ENCODE assay signal across 14 mouse cellular contexts in the genomic region with DNA sequence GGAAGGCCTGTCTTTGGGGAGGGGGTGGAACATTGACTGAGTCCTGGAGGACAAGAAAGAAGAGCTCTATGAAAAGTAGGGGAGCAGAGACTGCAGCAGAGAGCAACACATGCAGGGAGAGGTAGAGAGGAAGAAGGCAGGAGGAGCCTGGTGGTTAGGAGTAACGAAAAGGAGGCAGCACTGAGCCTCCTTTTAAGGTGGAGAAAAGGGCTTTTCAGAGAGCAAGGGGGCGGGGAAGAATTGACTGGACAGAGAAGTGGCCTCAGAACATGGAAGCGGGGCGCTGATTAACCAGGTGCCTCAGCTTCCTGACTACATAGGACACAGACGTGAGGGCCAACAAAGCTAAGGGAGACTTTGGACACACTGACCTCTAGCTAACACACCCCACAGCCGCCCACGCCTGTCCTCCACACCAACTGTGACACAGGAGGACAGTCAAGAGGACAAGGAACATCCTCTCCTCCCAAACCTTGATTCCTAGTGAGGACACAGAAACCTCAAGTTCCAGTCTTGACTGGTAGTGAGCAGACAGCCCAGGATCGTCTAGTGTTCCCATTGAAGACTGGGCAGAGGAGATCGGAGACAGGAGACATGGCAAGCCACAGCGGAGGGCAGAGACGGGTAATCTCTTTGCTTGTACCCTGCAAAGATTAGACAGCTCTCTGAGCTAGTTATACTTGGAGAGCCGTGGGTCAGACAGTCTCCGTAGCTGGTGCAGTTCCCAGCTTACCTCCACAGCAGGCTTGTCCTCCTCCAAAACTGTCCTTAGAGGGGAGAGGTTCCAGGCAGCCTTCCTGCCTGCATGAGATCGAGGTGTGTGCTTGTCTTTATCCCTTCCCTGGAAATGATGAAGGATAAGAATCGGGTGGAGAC. TPM values are rescaled to one million over a fixed set of nuclear protein-coding genes. Genes with fewer than 3 reads are reported as not detected.
DNase-seq lines count a peak whose midpoint lies in the region; ATAC-seq lines count a peak whose summit lies in the region.
"Had no signal": no experiment of that assay in that cellular context is flagged by ENCODE, and none has a peak within 500 bp of the region (broad histone marks: within the 10 kb centered on the region; RNA-seq: fewer than 3 reads in every experiment).

Gene 9630041A04Rik (plus strand): TSS at position 246 of the 876 bp plus-strand sequence.

- H3K4me2 ChIP-seq in forebrain, embryonic 11.5 days (ENCODE audit: low read depth, low read length, severe bottlenecking): no peak within 1 kb of the TSS
- H3K4me2 ChIP-seq in hindbrain, embryonic 14.5 days (replicated peaks): peak within 1 kb of the TSS; percentile 34
- peak within 1 kb of the TSS; percentile 29 for H3K4me2 ChIP-seq in neural tube, embryonic 15.5 days
- H3K4me2 ChIP-seq: embryonic facial prominence, embryonic 12.5 days; limb, embryonic 15.5 days had no signal

- no peak for ATAC-seq in forebrain, embryonic 11.5 days (replicated peaks; ENCODE audit: low FRiP score)
- peak; percentile 55; the same call in 1 of the 2 replicates for ATAC-seq in hindbrain, embryonic 14.5 days (ENCODE audit: low FRiP score)
- peak; percentile 24; the same call in 1 of the 2 replicates for ATAC-seq in neural tube, embryonic 15.5 days (ENCODE audit: low FRiP score)
- ATAC-seq: intestine, embryonic 16.5 days had no signal

- H3K27me3 ChIP-seq in forebrain, embryonic 10.5 days (ENCODE audit: poor library complexity, severe bottlenecking): no peaks in the 10 kb centered on the region
- H3K27me3 ChIP-seq in forebrain, embryonic 11.5 days (ENCODE audit: control insufficient read depth, insufficient read depth, low read length): no peaks in the 10 kb centered on the region
- H3K27me3 ChIP-seq in hindbrain, embryonic 14.5 days (ENCODE audit: control insufficient read depth, insufficient read depth, low read length): no peaks in the 10 kb centered on the region
- no peaks in the 10 kb centered on the region for H3K27me3 ChIP-seq in neural tube, embryonic 15.5 days (replicated peaks)
- H3K27me3 ChIP-seq: embryonic facial prominence, embryonic 12.5 days; limb, embryonic 15.5 days had no signal

- no peak within 1 kb of the TSS for H3K4me3 ChIP-seq in forebrain, embryonic 10.5 days
- H3K4me3 ChIP-seq in forebrain, embryonic 11.5 days (ENCODE audit: low read depth, low read length): no peak within 1 kb of the TSS
- H3K4me3 ChIP-seq in hindbrain, embryonic 14.5 days (replicated peaks; ENCODE audit: low read length): no peak within 1 kb of the TSS
- H3K4me3 ChIP-seq in neural tube, embryonic 15.5 days (replicated peaks): no peak within 1 kb of the TSS
- H3K4me3 ChIP-seq: embryonic facial prominence, embryonic 12.5 days; limb, embryonic 15.5 days had no signal

- no peaks in the 10 kb centered on the region for H3K9me3 ChIP-seq in forebrain, embryonic 10.5 days
- H3K9me3 ChIP-seq in forebrain, embryonic 11.5 days (ENCODE audit: control insufficient read depth, low read length): no peaks in the 10 kb centered on the region
- H3K9me3 ChIP-seq in hindbrain, embryonic 14.5 days (ENCODE audit: control insufficient read depth, low read length): no peaks in the 10 kb centered on the region
- H3K9me3 ChIP-seq in neural tube, embryonic 15.5 days (replicated peaks): no peaks in the 10 kb centered on the region
- H3K9me3 ChIP-seq: embryonic facial prominence, embryonic 12.5 days; limb, embryonic 15.5 days had no signal

- no peak within 1 kb of the TSS for H3K9ac ChIP-seq in forebrain, embryonic 11.5 days (ENCODE audit: low read length)
- no peak within 1 kb of the TSS for H3K9ac ChIP-seq in hindbrain, embryonic 14.5 days
- H3K9ac ChIP-seq in neural tube, embryonic 15.5 days (replicated peaks): no peak within 1 kb of the TSS
- H3K9ac ChIP-seq: embryonic facial prominence, embryonic 12.5 days; limb, embryonic 15.5 days had no signal

- no peaks in the 10 kb centered on the region for H3K36me3 ChIP-seq in forebrain, embryonic 10.5 days (replicated peaks)
- H3K36me3 ChIP-seq in forebrain, embryonic 11.5 days (ENCODE audit: control insufficient read depth, insufficient read depth, low read length): no peaks in the 10 kb centered on the region
- H3K36me3 ChIP-seq in hindbrain, embryonic 14.5 days (replicated peaks; ENCODE audit: control insufficient read depth, insufficient read depth): no peaks in the 10 kb centered on the region
- H3K36me3 ChIP-seq in neural tube, embryonic 15.5 days: no peaks in the 10 kb centered on the region
- H3K36me3 ChIP-seq: embryonic facial prominence, embryonic 12.5 days; limb, embryonic 15.5 days had no signal

- peak within 1 kb of the TSS; percentile 40; the same call in 1 of the 2 replicates for H3K27ac ChIP-seq in forebrain, embryonic 10.5 days
- H3K27ac ChIP-seq in forebrain, embryonic 11.5 days (ENCODE audit: low read depth, low read length): no peak within 1 kb of the TSS
- peak within 1 kb of the TSS; percentile 28 for H3K27ac ChIP-seq in hindbrain, embryonic 14.5 days
- peak within 1 kb of the TSS; percentile 48 for H3K27ac ChIP-seq in neural tube, embryonic 15.5 days (replicated peaks)
- H3K27ac ChIP-seq: embryonic facial prominence, embryonic 12.5 days; limb, embryonic 15.5 days had no signal

- WGBS in forebrain, embryonic 10.5 days: 85% methylated on average over 15 of the region's 15 CpGs
- WGBS in forebrain, embryonic 11.5 days: 83% methylated on average over 15 of the region's 15 CpGs
- 68% methylated on average over 15 of the region's 15 CpGs for WGBS in hindbrain, embryonic 14.5 days
- WGBS in neural tube, embryonic 15.5 days: 81% methylated on average over 15 of the region's 15 CpGs

- peaks cover 24% of the 10 kb centered on the region for H3K4me1 ChIP-seq in forebrain, embryonic 10.5 days
- peaks cover 3% of the 10 kb centered on the region; the same call in 1 of the 2 replicates for H3K4me1 ChIP-seq in forebrain, embryonic 11.5 days (replicated peaks; ENCODE audit: control insufficient read depth, insufficient read depth, low read length)
- H3K4me1 ChIP-seq in hindbrain, embryonic 14.5 days (replicated peaks; ENCODE audit: control insufficient read depth, insufficient read depth, low read length): peaks cover 14% of the 10 kb centered on the region; the same call in 1 of the 2 replicates
- peaks cover 14% of the 10 kb centered on the region; the same call in 1 of the 2 replicates for H3K4me1 ChIP-seq in neural tube, embryonic 15.5 days
- H3K4me1 ChIP-seq: embryonic facial prominence, embryonic 12.5 days had no signal

- no peak for DNase-seq in forebrain, embryonic 10.5 days (ENCODE audit: extremely low spot score, low spot score)
- no peak for DNase-seq in forebrain, embryonic 11.5 days (ENCODE audit: low spot score)
- DNase-seq in left cerebral cortex, postnatal 4 days: peak; percentile 32
- no peak for DNase-seq in left cerebral cortex, adult 9 months (ENCODE audit: low spot score in 2 of 2)
- no peak for DNase-seq in hindbrain, embryonic 14.5 days (ENCODE audit: low spot score)
- DNase-seq in right cerebral cortex, adult 2 months (ENCODE audit: low spot score in 2 of 2): no peak
- DNase-seq in gastrocnemius, postnatal 4 days (ENCODE audit: low spot score in 2 of 2): no peak
- DNase-seq: right cerebral cortex, postnatal 25 days had no signal

- intact Hi-C loops in left cerebral cortex, postnatal 4 days (cut with DNase I): no loop called here

RNA-seq across cellular contexts. Expression of gene 9630041A04Rik, which starts in this region (rescaled TPM):
- not detected in 2 replicates for polyA plus RNA-seq in forebrain, embryonic 10.5 days (2016; fragmentation: Nextera tagmentation; extraction: Ambion mirVana)
- polyA plus RNA-seq in forebrain, embryonic 11.5 days (2014; fragmentation: Nextera tagmentation; extraction: Ambion mirVana): 0.29 TPM in 1 of 2 replicates, not detected in the other
- total RNA-seq in left cerebral cortex, postnatal 4 days (2021): not detected
- 0.29 and 0.30 TPM in 2 replicates for polyA plus RNA-seq in hindbrain, embryonic 14.5 days (2014; fragmentation: Nextera tagmentation; extraction: Ambion mirVana)
- 0.32 and 0.60 TPM in 2 replicates for polyA plus RNA-seq in neural tube, embryonic 15.5 days (2015; fragmentation: Nextera tagmentation; extraction: Ambion mirVana)
- not detected for total RNA-seq in gastrocnemius, postnatal 4 days (2021)
- total RNA-seq: gastrocnemius, postnatal 14 days had no signal
- polyA plus RNA-seq: C2C12; embryonic facial prominence, embryonic 12.5 days; intestine, embryonic 16.5 days; limb, embryonic 15.5 days had no signal

Comparison
In these comparisons a context has a peak if more than half of its experiments do, and no peak if none do; other contexts are left out.
1. Peak in DNase-seq in left cerebral cortex, postnatal 4 days; RNA of the gene not detected or under 1 TPM.
2. Peak in ATAC-seq, H3K27ac ChIP-seq and H3K4me2 ChIP-seq in hindbrain, embryonic 14.5 days; RNA of the gene not detected or under 1 TPM.
3. Peak in ATAC-seq, H3K27ac ChIP-seq and H3K4me2 ChIP-seq in neural tube, embryonic 15.5 days; RNA of the gene not detected or under 1 TPM.